Mouse (Mus musculus) lung, postnatal 0 days (tissue): Measurements from ENCODE around the gene Tfip11. TPM values are rescaled to one million over a fixed set of nuclear protein-coding genes. Genes with fewer than 3 reads are reported as not detected.

Experiments
- ATAC-seq: fragments of 200-750 bp; cut with Nextera tagmentation; 2 replicates; pipeline ENCODE4 v1.8.0; 2017; ENCODE audit warnings: moderate library complexity
- DNase-seq: peaks from one replicate; pipeline ENCODE4 v3.0.0-alpha.2; 2016; ENCODE audit warnings: low spot score
- H3K27ac ChIP-seq: fragments of 300-500 bp; sonication (generic); 2 replicates; pipeline ENCODE4 v1.5.1; 2014; ENCODE audit warnings: antibody characterized with exemption, mild to moderate bottlenecking, low read length, mixed read lengths
- H3K27me3 ChIP-seq: fragments of 300-500 bp; sonication (generic); replicated peaks from 2 replicates; pipeline ENCODE4 v1.6.1; 2014; ENCODE audit warnings: low read length, mixed read lengths; ENCODE audit not compliant: insufficient read depth
- H3K36me3 ChIP-seq: fragments of 300-500 bp; sonication (generic); 2 replicates; pipeline ENCODE4 v1.6.1; 2014; ENCODE audit warnings: low read length, mixed read lengths; ENCODE audit not compliant: insufficient read depth
- H3K4me1 ChIP-seq: fragments of 300-500 bp; sonication (generic); 2 replicates; pipeline ENCODE4 v1.6.1; 2014; ENCODE audit warnings: antibody characterized with exemption, low read depth, low read length, mixed read lengths; ENCODE audit not compliant: insufficient read depth
- H3K4me2 ChIP-seq: fragments of 300-500 bp; sonication (generic); replicated peaks from 2 replicates; pipeline ENCODE4 v1.6.1; 2014; ENCODE audit warnings: low read depth, mild to moderate bottlenecking, low read length, moderate library complexity, mixed read lengths
- H3K4me3 ChIP-seq: fragments of 300-500 bp; sonication (generic); 2 replicates; pipeline ENCODE4 v1.5.1; 2014; ENCODE audit warnings: low read depth, low read length
- H3K9ac ChIP-seq: fragments of 300-500 bp; sonication (generic); replicated peaks from 2 replicates; pipeline ENCODE4 v1.6.1; 2014; ENCODE audit warnings: low read depth, mild to moderate bottlenecking
- H3K9me3 ChIP-seq: fragments of 300-500 bp; sonication (generic); 2 replicates; pipeline ENCODE4 v1.6.1; 2016; ENCODE audit warnings: low read length, mixed read lengths
- CTCF ChIP-seq: IDR thresholded peaks from 2 replicates; pipeline ENCODE4 v1.5.1; 2016; ENCODE audit warnings: antibody characterized with exemption, mild to moderate bottlenecking
- EP300 ChIP-seq: IDR thresholded peaks from 2 replicates; pipeline ENCODE4 v1.6.1; 2016; ENCODE audit warnings: antibody characterized with exemption, mild to moderate bottlenecking, control low read depth
- WGBS: fragments of 180-500 bp; shearing (Covaris S2); extraction: QIAGEN DNeasy Blood & Tissue Kit; methylation state at CpG from one replicate; pipeline ENCODE4 v1.1.7; 2014; 5-methylcytosine and 5-hydroxymethylcytosine counted together
- polyA plus RNA-seq: library from polyadenylated mRNA; unstranded; fragments of >200 nt; fragmentation: Nextera tagmentation; extraction: Ambion mirVana; gene quantifications from 2 replicates; pipeline ENCODE4 v1.2.1, GENCODE M21; 2015

Tfip11 gene
- polyA plus RNA-seq, 1 experiment from 2014 or later, result 16.0 TPM

GRCm38 (mm10) chr5:112364184-112364797 is 38.1 kb downstream of the Tfip11 start:
- no peak overlapping the region for H3K4me3 ChIP-seq
- no peaks in the 10 kb centered on the region for H3K27me3 ChIP-seq
- DNase-seq (no peak), ATAC-seq (no peak)
- H3K36me3 ChIP-seq, result peaks cover 11% of the 10 kb centered on the region
- H3K27ac ChIP-seq, result no peak overlapping the region
- no peaks in the 10 kb centered on the region for H3K9me3 ChIP-seq
- 75% methylated on average over 10 of the region's 10 CpGs for WGBS
- no peaks in the 10 kb centered on the region for H3K4me1 ChIP-seq
- TF ChIP-seq CTCF, result no peak
- TF ChIP-seq EP300, result no peak
- no peak overlapping the region for H3K9ac ChIP-seq
- no peak overlapping the region for H3K4me2 ChIP-seq

GRCm38 (mm10) chr5:112366879-112367278 is 40.7 kb downstream of the Tfip11 start:
- H3K4me3 ChIP-seq, result no peak overlapping the region
- no peak overlapping the region for H3K4me2 ChIP-seq
- no peaks in the 10 kb centered on the region for H3K4me1 ChIP-seq
- no peaks in the 10 kb centered on the region for H3K27me3 ChIP-seq
- TF ChIP-seq CTCF, result no peak
- no peak for TF ChIP-seq EP300
- no peak overlapping the region for H3K9ac ChIP-seq
- peaks cover 11% of the 10 kb centered on the region for H3K36me3 ChIP-seq
- ATAC-seq (no peak), DNase-seq (no peak)
- WGBS, result 94% methylated on average over 6 of the region's 6 CpGs
- no peaks in the 10 kb centered on the region for H3K9me3 ChIP-seq
- H3K27ac ChIP-seq, result no peak overlapping the region

GRCm38 (mm10) chr5:112367338-112367737 is 41.2 kb downstream of the Tfip11 start:
- Histone ChIP-seq H3K9ac (no peak overlapping the region), H3K36me3 (peaks cover 11% of the 10 kb centered on the region), H3K27ac (no peak overlapping the region), H3K27me3 (no peaks in the 10 kb centered on the region), H3K4me2 (no peak overlapping the region), H3K9me3 (no peaks in the 10 kb centered on the region), H3K4me1 (no peaks in the 10 kb centered on the region), H3K4me3 (no peak overlapping the region)
- 84% methylated on average over 4 of the region's 4 CpGs for WGBS
- TF ChIP-seq CTCF (0 out of 2 replicates have a peak, but pooled peaks have one; percentile 8), EP300 (no peak)
- DNase-seq (no peak), ATAC-seq (no peak)

- 85% methylated on average over 12 of the region's 12 CpGs for WGBS
- Histone ChIP-seq H3K4me1 (no peaks in the 10 kb centered on the region), H3K36me3 (peaks cover 11% of the 10 kb centered on the region), H3K27me3 (no peaks in the 10 kb centered on the region), H3K9me3 (no peaks in the 10 kb centered on the region), H3K4me2 (no peak overlapping the region), H3K27ac (no peak overlapping the region), H3K9ac (no peak overlapping the region), H3K4me3 (no peak overlapping the region)
- no peak for ATAC-seq
- DNase-seq, result no peak
- TF ChIP-seq EP300 (no peak), CTCF (no peak)
Measured at GRCm38 (mm10) chr5:112367929-112368328, 41.8 kb downstream of the Tfip11 start.

GRCm38 (mm10) chr5:112368666-112369065 is 42.5 kb downstream of the Tfip11 start:
- no peak overlapping the region for H3K9ac ChIP-seq
- H3K4me2 ChIP-seq, result no peak overlapping the region
- 92% methylated on average over 10 of the region's 10 CpGs for WGBS
- H3K4me1 ChIP-seq, result no peaks in the 10 kb centered on the region
- ATAC-seq (no peak), DNase-seq (no peak)
- H3K9me3 ChIP-seq, result no peaks in the 10 kb centered on the region
- H3K4me3 ChIP-seq, result no peak overlapping the region
- H3K27me3 ChIP-seq, result no peaks in the 10 kb centered on the region
- peaks cover 11% of the 10 kb centered on the region for H3K36me3 ChIP-seq
- H3K27ac ChIP-seq, result no peak overlapping the region
- TF ChIP-seq EP300 (no peak), CTCF (no peak)

- no peak for ATAC-seq
- no peaks in the 10 kb centered on the region for H3K4me1 ChIP-seq
- no peak overlapping the region for H3K9ac ChIP-seq
- H3K9me3 ChIP-seq, result no peaks in the 10 kb centered on the region
- H3K36me3 ChIP-seq, result peaks cover 11% of the 10 kb centered on the region
- H3K27ac ChIP-seq, result no peak overlapping the region
- DNase-seq, result no peak
- H3K4me3 ChIP-seq, result no peak overlapping the region
- 94% methylated on average over 13 of the region's 13 CpGs for whole genome bisulfite sequencing
- TF ChIP-seq EP300 (no peak), CTCF (no peak)
- H3K4me2 ChIP-seq, result no peak overlapping the region
- H3K27me3 ChIP-seq, result no peaks in the 10 kb centered on the region
Measured at GRCm38 (mm10) chr5:112369326-112369725, 43.2 kb downstream of the Tfip11 start.
